Mouse (Mus musculus): ENCODE measurements around the gene Sarnp. TPM values are rescaled to one million over a fixed set of nuclear protein-coding genes. Genes with fewer than 3 reads are reported as not detected.

Gene Sarnp
- polyA plus RNA-seq, 1 experiment, result 12.3 TPM

GRCm38 (mm10) chr10:128848426-128848825 lies 31.3 kb downstream of the Sarnp start:
- Histone ChIP-seq H3K36me3 (ENCODE audit: control insufficient read depth, insufficient read depth, low read length) (peaks cover 51% of the 10 kb centered on the region), H3K4me1 (replicated peaks; ENCODE audit: control insufficient read depth, insufficient read depth, low read length) (no peaks in the 10 kb centered on the region), H3K4me3 (ENCODE audit: control insufficient read depth, insufficient read depth, low read length) (no peak overlapping the region), H3K27me3 (ENCODE audit: control insufficient read depth, insufficient read depth, low read length) (no peaks in the 10 kb centered on the region), H3K27ac (ENCODE audit: control insufficient read depth, insufficient read depth, low read length) (no peak overlapping the region)
- no peak for DNase-seq
- TF ChIP-seq POLR2A (IDR thresholded peaks at IDR 0.05; ENCODE audit: control insufficient read depth, extremely low read depth, insufficient read depth, low read length, poor library complexity), result no peak
- TF ChIP-seq CTCF (IDR thresholded peaks at IDR 0.05; ENCODE audit: borderline replicate concordance, control insufficient read depth, extremely low read depth, insufficient read depth, low read length, poor library complexity), result no peak
- 90% methylated on average over 2 of the region's 2 CpGs for WGBS

- H3K4me3 ChIP-seq (ENCODE audit: control insufficient read depth, insufficient read depth, low read length), result no peak overlapping the region
- H3K27ac ChIP-seq (ENCODE audit: control insufficient read depth, insufficient read depth, low read length), result no peak overlapping the region
- no peaks in the 10 kb centered on the region for H3K4me1 ChIP-seq (replicated peaks; ENCODE audit: control insufficient read depth, insufficient read depth, low read length)
- no peaks in the 10 kb centered on the region for H3K27me3 ChIP-seq (ENCODE audit: control insufficient read depth, insufficient read depth, low read length)
- 81% methylated on average over 3 of the region's 3 CpGs for WGBS
- peaks cover 56% of the 10 kb centered on the region for H3K36me3 ChIP-seq (ENCODE audit: control insufficient read depth, insufficient read depth, low read length)
- DNase-seq, result no peak
- TF ChIP-seq CTCF (IDR thresholded peaks at IDR 0.05; ENCODE audit: borderline replicate concordance, control insufficient read depth, extremely low read depth, insufficient read depth, low read length, poor library complexity) (no peak), POLR2A (IDR thresholded peaks at IDR 0.05; ENCODE audit: control insufficient read depth, extremely low read depth, insufficient read depth, low read length, poor library complexity) (no peak)
These were observed 33.2 kb downstream of the Sarnp start for GRCm38 (mm10) chr10:128850339-128850738.

- H3K27ac ChIP-seq (ENCODE audit: control insufficient read depth, insufficient read depth, low read length), result no peak overlapping the region
These were observed 44.0 kb downstream of the Sarnp start for GRCm38 (mm10) chr10:128861176-128861575.

GRCm38 (mm10) chr10:128866042-128866441 lies 48.9 kb downstream of the Sarnp start:
- no peaks in the 10 kb centered on the region for H3K4me1 ChIP-seq (replicated peaks; ENCODE audit: control insufficient read depth, insufficient read depth, low read length)
- TF ChIP-seq CTCF (IDR thresholded peaks at IDR 0.05; ENCODE audit: borderline replicate concordance, control insufficient read depth, extremely low read depth, insufficient read depth, low read length, poor library complexity) (no peak), POLR2A (IDR thresholded peaks at IDR 0.05; ENCODE audit: control insufficient read depth, extremely low read depth, insufficient read depth, low read length, poor library complexity) (no peak)
- peaks cover 28% of the 10 kb centered on the region; the same call in 1 of the 2 replicates for H3K36me3 ChIP-seq (ENCODE audit: control insufficient read depth, insufficient read depth, low read length)
- H3K27me3 ChIP-seq (ENCODE audit: control insufficient read depth, insufficient read depth, low read length), result no peaks in the 10 kb centered on the region
- H3K27ac ChIP-seq (ENCODE audit: control insufficient read depth, insufficient read depth, low read length), result no peak overlapping the region
- 95% methylated on average over 3 of the region's 3 CpGs for WGBS
- DNase-seq, result no peak
- no peak overlapping the region for H3K4me3 ChIP-seq (ENCODE audit: control insufficient read depth, insufficient read depth, low read length)

More at GRCm38 (mm10) chr10:128861176-128861575, 44.0 kb downstream of the Sarnp start:
- no peak overlapping the region for H3K4me3 ChIP-seq (ENCODE audit: control insufficient read depth, insufficient read depth, low read length)
- no peaks in the 10 kb centered on the region for H3K4me1 ChIP-seq (replicated peaks; ENCODE audit: control insufficient read depth, insufficient read depth, low read length)
- H3K27me3 ChIP-seq (ENCODE audit: control insufficient read depth, insufficient read depth, low read length), result no peaks in the 10 kb centered on the region
- TF ChIP-seq POLR2A (IDR thresholded peaks at IDR 0.05; ENCODE audit: control insufficient read depth, extremely low read depth, insufficient read depth, low read length, poor library complexity) (no peak), CTCF (IDR thresholded peaks at IDR 0.05; ENCODE audit: borderline replicate concordance, control insufficient read depth, extremely low read depth, insufficient read depth, low read length, poor library complexity) (no peak)
- H3K36me3 ChIP-seq (ENCODE audit: control insufficient read depth, insufficient read depth, low read length), result peaks cover 47% of the 10 kb centered on the region
- DNase-seq, result no peak

- 97% methylated on average over 1 of the region's 1 CpGs for WGBS
- peaks cover 31% of the 10 kb centered on the region; the same call in 1 of the 2 replicates for H3K36me3 ChIP-seq (ENCODE audit: control insufficient read depth, insufficient read depth, low read length)
These were observed 49.4 kb downstream of the Sarnp start for GRCm38 (mm10) chr10:128866518-128866917.

GRCm38 (mm10) chr10:128870341-128870740 lies 53.2 kb downstream of the Sarnp start:
- WGBS, result 87% methylated on average over 3 of the region's 3 CpGs
- H3K4me3 ChIP-seq (ENCODE audit: control insufficient read depth, insufficient read depth, low read length), result no peak overlapping the region
- peaks cover 41% of the 10 kb centered on the region for H3K36me3 ChIP-seq (ENCODE audit: control insufficient read depth, insufficient read depth, low read length)

More at GRCm38 (mm10) chr10:128866518-128866917, 49.4 kb downstream of the Sarnp start:
- no peak overlapping the region for H3K27ac ChIP-seq (ENCODE audit: control insufficient read depth, insufficient read depth, low read length)
- no peaks in the 10 kb centered on the region for H3K27me3 ChIP-seq (ENCODE audit: control insufficient read depth, insufficient read depth, low read length)
- TF ChIP-seq POLR2A (IDR thresholded peaks at IDR 0.05; ENCODE audit: control insufficient read depth, extremely low read depth, insufficient read depth, low read length, poor library complexity) (no peak), CTCF (IDR thresholded peaks at IDR 0.05; ENCODE audit: borderline replicate concordance, control insufficient read depth, extremely low read depth, insufficient read depth, low read length, poor library complexity) (no peak)
- no peak overlapping the region for H3K4me3 ChIP-seq (ENCODE audit: control insufficient read depth, insufficient read depth, low read length)
- DNase-seq, result no peak
- no peaks in the 10 kb centered on the region for H3K4me1 ChIP-seq (replicated peaks; ENCODE audit: control insufficient read depth, insufficient read depth, low read length)

GRCm38 (mm10) chr10:128878291-128878690 lies 61.2 kb downstream of the Sarnp start:
- Histone ChIP-seq H3K4me1 (replicated peaks; ENCODE audit: control insufficient read depth, insufficient read depth, low read length) (no peaks in the 10 kb centered on the region), H3K27ac (ENCODE audit: control insufficient read depth, insufficient read depth, low read length) (no peak overlapping the region), H3K27me3 (ENCODE audit: control insufficient read depth, insufficient read depth, low read length) (no peaks in the 10 kb centered on the region), H3K4me3 (ENCODE audit: control insufficient read depth, insufficient read depth, low read length) (no peak overlapping the region), H3K36me3 (ENCODE audit: control insufficient read depth, insufficient read depth, low read length) (peaks cover 39% of the 10 kb centered on the region)
- DNase-seq, result no peak
- TF ChIP-seq POLR2A (IDR thresholded peaks at IDR 0.05; ENCODE audit: control insufficient read depth, extremely low read depth, insufficient read depth, low read length, poor library complexity), result no peak
- TF ChIP-seq CTCF (IDR thresholded peaks at IDR 0.05; ENCODE audit: borderline replicate concordance, control insufficient read depth, extremely low read depth, insufficient read depth, low read length, poor library complexity), result no peak

More at GRCm38 (mm10) chr10:128870341-128870740, 53.2 kb downstream of the Sarnp start:
- no peaks in the 10 kb centered on the region for H3K4me1 ChIP-seq (replicated peaks; ENCODE audit: control insufficient read depth, insufficient read depth, low read length)
- no peak overlapping the region for H3K27ac ChIP-seq (ENCODE audit: control insufficient read depth, insufficient read depth, low read length)
- no peaks in the 10 kb centered on the region for H3K27me3 ChIP-seq (ENCODE audit: control insufficient read depth, insufficient read depth, low read length)
- TF ChIP-seq POLR2A (IDR thresholded peaks at IDR 0.05; ENCODE audit: control insufficient read depth, extremely low read depth, insufficient read depth, low read length, poor library complexity) (no peak), CTCF (IDR thresholded peaks at IDR 0.05; ENCODE audit: borderline replicate concordance, control insufficient read depth, extremely low read depth, insufficient read depth, low read length, poor library complexity) (no peak)
- no peak for DNase-seq
